Mouse (Mus musculus): ENCODE results near the gene Taf6l. TPM values are rescaled to one million over a fixed set of nuclear protein-coding genes. Genes with fewer than 3 reads are reported as not detected.

Taf6l gene
- polyA plus RNA-seq (2017; shearing (Covaris generic)) = 5.1 TPM

DNA sequence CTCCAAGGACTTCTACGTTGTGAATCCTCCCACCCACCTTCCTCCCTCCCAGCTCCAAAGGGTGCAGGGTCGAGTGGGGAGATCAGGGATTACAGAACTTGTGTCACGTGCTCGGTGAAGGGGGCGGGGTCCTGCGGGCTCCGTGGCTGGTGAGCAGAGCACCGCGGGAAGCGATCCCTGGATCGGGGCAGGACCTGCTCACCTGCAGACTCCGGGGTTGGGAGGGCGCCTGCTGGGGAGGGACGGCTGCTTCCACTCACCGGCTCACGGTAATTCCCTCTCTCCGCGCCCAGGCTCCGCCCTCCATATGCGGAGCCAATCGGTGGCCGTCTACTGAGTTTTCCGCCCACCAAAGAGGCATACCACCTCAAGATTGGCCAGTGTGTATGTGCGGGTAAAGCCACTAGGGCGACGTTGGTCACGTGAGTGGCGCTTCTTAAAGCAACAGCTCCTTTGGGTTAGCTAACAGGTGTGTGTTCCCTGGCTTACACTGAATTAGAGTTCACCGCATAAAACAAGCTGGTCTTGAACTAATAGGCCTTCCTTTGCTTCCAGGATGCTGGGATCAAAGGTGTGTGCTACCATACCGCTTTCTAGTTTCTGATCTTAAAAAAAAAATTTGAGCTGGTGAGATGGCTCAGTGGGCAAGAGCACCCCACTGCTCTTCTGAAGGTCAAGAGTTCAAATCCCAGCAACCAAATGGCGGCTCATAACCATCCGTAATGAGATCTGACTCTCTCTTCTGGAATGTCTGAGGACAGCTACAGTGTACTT is at the start of gene Taf6l:
TSS of gene Taf6l (minus strand) at position 410 of the 774 bp plus-strand sequence.

GRCm38 (mm10) chr19:8829660-8830059 is 43.4 kb upstream of the Taf6l start, which contains the start of gene AC129217.1:
TSS of gene AC129217.1 (plus strand) at chr19:8829773.

DNA sequence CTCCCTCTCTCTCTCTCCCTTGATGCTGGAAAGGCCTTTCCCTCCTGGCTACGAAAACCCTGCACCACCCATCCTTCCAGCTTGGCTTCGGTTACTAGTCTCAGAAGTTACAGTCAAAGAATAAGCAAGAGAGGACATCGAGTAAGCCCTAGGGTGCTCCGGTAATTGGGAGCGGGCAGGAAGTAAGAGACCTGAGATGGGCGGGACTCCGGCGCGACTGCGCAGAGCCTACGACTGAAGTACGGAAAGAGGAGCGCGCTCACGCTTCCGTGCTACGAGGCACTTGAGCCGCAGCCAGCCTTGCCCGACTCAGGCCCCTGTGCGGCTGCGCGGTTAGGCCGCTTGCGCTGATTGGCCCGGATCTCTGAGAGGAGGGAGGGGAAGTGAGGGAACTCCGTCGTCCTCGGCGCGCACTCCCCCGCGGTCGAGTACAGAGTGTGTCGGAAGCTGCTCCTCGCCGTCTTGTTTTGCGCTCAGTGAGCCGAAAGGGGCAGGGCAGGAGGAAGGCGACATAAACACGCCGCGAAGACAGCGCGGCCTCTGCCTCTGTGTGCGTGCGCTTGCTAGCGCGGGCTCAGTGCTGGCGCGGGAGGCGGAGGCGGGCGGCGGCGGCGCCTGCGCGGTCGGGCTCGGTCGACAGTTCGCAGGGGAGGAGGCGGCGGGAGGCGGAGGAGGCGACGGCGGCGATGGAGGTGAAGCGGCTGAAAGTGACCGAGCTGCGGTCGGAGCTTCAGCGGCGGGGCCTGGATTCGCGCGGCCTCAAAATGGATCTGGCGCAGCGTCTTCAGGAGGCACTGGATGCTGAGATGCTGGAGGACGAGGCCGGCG is 33.6 kb upstream of the Taf6l start, which contains the start of gene Hnrnpul2:
TSS of gene Hnrnpul2 (plus strand) at position 415 of the 828 bp plus-strand sequence.

GRCm38 (mm10) chr19:8818801-8819595 is 32.8 kb upstream of the Taf6l start, which contains the start of gene Ttc9c:
TSS of gene Ttc9c (minus strand) at chr19:8819333.

DNA sequence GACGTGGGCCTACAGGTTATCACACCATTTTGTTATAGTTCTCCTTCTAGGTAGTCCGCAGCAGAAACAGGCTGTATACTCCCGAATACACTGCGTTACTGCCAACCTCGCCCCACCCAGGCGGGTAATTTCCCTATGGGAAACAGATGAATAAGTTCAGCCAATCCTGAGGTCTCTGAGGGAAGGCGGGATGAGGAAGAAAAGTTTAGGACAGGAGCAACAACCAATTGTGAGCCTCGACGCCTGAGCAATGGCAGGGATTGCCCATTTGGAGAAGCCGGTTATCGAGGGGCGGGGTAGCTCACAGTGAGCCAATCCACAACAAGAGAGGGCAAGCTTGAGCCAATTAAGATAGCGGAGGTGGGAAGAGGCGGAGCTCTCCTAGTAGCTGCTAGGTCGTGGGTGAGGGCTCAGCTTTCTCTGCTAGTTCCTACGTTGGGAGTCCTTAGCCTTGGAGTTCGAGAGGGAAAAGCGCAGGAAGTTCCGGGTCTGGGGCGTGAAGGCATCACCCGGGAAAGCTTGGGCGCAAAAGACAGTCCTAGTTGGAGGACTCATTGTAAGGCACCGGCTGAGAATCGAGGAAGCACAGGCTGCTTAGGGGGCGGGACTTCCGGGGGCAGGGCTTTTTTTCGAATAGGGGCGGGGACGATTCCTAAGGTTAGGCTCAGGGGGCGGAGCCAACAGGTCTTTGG is 16.1 kb upstream of the Taf6l start, which contains the start of gene Zbtb3:
TSS of gene Zbtb3 (plus strand) at position 426 of the 692 bp plus-strand sequence.

DNA sequence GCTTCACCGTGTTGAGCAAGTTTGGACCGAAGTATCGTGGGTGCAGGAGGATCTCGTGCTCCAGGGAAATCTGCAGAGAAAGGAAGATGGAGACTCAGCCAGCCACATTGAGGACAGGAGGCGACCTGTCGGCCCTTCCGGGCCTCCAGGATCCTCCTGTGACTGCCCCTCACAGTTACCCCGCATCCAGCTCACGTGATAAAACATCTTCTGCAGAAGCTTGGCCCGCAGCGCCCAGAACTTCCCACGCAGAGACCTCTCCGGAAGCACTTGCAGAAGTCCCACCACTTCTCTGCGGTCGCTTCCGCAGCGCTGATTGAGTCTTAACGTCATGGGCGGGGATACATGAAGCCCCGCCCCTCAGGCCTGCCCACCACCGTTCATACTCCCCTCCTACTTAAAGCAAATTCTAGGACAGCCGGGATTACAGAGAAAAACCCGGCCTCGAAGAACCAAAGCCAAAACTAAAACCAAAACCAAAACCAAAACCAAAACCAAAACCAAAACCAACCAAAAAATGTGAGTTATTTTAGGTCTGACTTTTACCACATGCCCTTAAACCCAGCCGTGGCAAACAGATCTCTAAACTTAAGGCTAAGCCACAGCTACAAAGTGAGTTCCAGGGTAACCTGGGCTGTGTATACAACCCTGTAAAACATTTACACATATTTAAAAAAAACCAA is 12.2 kb upstream of the Taf6l start, which contains the start of gene Polr2g:
TSS of gene Polr2g (minus strand) at position 314 of the 683 bp plus-strand sequence.

DNA sequence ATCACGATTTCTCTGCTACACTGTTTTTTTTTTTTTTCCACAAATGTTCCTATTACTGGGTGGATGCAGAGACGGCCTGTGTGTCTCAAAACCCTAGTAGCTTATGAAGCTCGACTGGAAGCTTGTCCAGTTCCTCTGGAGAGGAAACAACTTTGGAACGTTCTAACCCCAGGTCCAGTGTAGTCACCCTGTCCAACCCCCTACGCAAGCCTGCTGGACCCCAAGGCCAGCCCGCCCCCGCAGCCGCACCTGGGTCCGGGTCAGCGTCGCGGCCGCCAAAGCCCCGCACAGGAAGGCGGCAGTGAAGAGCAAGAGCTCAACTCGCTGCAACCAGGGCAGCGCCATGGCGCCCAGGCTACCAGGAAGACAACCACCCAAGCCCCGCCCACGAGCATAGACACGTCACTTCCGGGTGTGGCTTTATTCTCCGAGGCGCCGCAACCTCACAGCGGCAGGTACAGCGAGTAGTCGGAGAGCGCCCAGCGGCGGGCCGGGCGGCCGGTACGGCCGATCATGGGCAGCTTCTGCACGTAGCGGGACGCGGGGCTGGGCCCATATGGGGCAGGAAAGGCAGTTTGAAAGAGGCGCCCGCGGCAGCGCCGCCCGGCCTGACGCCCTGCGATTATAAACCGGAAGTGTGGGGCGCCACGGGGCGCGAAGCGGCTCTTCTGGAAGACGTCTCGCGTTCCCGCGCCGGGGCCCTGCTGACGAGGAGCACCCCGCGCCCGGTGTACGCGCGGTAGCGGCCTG is 12.0 kb downstream of the Taf6l start, which contains the start of gene Tmem179b:
TSS of gene Tmem179b (minus strand) at position 382 of the 750 bp plus-strand sequence.

DNA sequence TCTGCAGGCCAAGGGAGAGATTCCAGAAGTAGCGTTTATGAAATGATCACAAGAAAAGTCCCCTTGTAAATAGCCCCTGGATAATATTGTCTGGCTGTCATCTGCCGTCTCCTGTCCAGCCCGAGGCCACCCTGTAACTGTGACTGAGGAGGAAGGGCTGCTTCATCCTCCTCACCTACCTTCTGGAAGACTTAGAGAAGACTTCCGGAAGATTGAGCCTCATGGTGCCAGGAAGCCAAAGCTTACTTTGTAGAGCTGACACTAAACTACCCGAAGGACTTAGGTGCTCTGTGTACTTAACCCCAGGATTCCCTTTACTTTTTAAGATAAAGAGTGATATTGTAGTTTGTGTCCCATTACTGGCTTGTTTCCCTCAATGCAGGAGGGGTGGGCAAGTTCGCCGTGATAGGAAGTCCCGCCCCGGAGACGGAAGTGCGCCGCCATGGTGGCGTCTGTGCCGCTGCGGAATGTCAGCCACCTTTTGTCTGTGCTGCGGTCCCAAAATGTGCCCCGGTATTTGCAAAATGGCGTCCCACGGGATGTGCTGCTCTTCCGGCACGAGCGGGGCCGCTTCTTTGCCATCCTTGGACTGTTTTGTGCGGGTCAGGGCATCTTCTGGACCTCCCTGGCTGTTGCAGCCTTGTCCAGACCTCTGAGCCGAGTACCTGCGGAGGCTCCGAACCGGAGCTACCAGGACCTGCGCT is 15.5 kb downstream of the Taf6l start, which contains the start of gene Tmem223:
TSS of gene Tmem223 (plus strand) at position 430 of the 704 bp plus-strand sequence.

DNA sequence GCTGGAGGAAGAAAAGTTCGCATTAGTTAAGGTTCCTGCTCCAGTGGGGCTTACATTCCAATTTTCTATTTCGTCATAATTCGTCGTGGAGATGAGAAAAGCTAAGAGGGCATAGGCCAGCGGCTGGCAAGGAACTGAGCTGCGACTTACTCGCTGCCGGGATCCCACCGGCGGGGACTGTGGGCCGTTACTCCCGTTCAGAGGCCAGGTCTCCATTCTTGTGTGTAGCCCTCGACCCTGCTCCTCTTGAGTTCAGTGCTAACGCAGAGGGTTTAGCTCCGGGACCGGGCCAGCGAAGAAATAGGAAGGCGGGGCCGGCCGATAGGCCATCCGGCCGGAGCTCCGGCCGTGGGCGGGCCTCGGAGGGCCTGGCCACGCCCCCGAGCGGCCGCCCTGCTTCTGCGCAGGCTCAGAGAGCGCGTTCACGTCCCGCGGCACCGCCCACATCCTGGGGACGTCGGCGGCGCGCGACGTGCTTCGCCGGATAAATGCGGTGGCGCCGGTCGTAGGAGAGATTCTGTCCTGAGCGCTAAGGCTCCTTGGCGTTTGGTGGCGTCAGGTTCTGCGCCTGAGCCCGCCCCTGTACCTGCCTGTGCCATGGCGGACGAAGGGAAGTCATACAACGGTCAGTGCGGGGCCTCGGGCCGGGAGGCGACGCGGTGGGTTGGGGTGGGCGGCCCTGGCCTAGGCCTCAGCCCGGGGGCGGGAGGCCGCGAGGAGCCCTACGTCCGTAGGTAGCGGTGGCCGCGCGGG is 29.4 kb downstream of the Taf6l start, which contains the start of gene Nxf1:
TSS of gene Nxf1 (plus strand) at position 439 of the 753 bp plus-strand sequence.

GRCm38 (mm10) chr19:8741243-8741869 is 44.9 kb downstream of the Taf6l start, which contains the start of gene Stx5a:
TSS of gene Stx5a (plus strand) at chr19:8741413.

GRCm38 (mm10) chr19:8740603-8741002 is 45.6 kb downstream of the Taf6l start, which contains the start of gene 1700092M07Rik:
TSS of gene 1700092M07Rik (plus strand) at chr19:8740718.

DNA sequence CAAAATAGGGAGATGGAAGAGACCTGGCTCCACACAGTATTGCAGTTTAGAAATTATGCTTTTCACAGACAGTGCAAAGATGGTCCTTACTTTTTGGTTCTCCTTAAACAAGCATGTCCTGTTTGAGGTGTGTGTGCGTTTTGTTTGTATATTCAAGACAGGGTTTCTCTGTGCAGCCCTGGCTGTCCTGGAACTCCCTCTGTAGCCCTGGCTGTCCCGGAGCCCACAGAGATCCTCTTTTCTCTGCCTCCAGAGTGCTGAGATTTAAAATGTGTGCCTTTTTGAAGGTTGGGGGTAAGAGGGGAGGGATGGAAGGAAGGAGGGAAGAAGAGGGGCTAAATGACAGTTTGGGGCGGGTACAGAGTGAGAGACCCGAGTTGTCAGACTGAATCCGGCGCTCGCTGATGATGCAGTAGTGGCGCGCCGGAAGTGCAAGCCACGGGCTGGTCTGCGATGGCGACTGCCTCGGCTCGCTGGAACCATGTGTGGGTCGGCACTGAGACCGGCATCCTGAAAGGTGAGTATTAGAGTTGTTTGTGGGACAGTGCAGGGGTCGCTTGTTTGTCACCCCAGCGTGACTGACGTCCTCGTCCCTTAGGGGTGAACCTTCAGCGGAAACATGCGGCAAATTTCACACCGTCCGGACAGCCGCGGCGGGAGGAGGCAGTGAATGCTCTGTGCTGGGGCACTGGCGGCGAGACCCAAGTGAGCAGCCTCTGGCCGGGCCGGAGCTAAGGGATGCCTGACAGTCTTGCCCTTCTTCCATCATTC is 50.6 kb downstream of the Taf6l start, which contains the start of gene Wdr74:
TSS of gene Wdr74 (plus strand) at position 439 of the 771 bp plus-strand sequence.

Other genes with a start within 250 kb of the Taf6l start
- gene Slc22a8, start 195.2 kb downstream of the Taf6l start, polyA plus RNA-seq (2017; shearing (Covaris generic)) = not detected
- not detected for gene Slc22a6, start 168.4 kb downstream of the Taf6l start, polyA plus RNA-seq (2017; shearing (Covaris generic))
- gene Chrm1, start 122.6 kb downstream of the Taf6l start, polyA plus RNA-seq (2017; shearing (Covaris generic)) = not detected
- gene Slc3a2, start 63.0 kb downstream of the Taf6l start, polyA plus RNA-seq (2017; shearing (Covaris generic)) = 127 TPM
- 84.1 TPM for gene Wdr74, start 50.6 kb downstream of the Taf6l start, polyA plus RNA-seq (2017; shearing (Covaris generic))
- 3.2 TPM for gene 1700092M07Rik, start 45.7 kb downstream of the Taf6l start, polyA plus RNA-seq (2017; shearing (Covaris generic))
- gene Stx5a, start 45.0 kb downstream of the Taf6l start, polyA plus RNA-seq (2017; shearing (Covaris generic)) = 169 TPM
- 265 TPM for gene Nxf1, start 29.3 kb downstream of the Taf6l start, polyA plus RNA-seq (2017; shearing (Covaris generic))
- 102 TPM for gene Tmem223, start 15.4 kb downstream of the Taf6l start, polyA plus RNA-seq (2017; shearing (Covaris generic))
- gene Tmem179b, start 11.9 kb downstream of the Taf6l start, polyA plus RNA-seq (2017; shearing (Covaris generic)) = 170 TPM
- gene Polr2g, start 12.2 kb upstream of the Taf6l start, polyA plus RNA-seq (2017; shearing (Covaris generic)) = 164 TPM
- 3.8 TPM for gene Zbtb3, start 16.1 kb upstream of the Taf6l start, polyA plus RNA-seq (2017; shearing (Covaris generic))
- gene Ttc9c, start 32.9 kb upstream of the Taf6l start, polyA plus RNA-seq (2017; shearing (Covaris generic)) = 54.6 TPM
- 8.4 TPM for gene Hnrnpul2, start 33.6 kb upstream of the Taf6l start, polyA plus RNA-seq (2017; shearing (Covaris generic))
- gene AC129217.1, start 43.4 kb upstream of the Taf6l start, polyA plus RNA-seq (2017; shearing (Covaris generic)) = not detected
- 105 TPM for gene Bscl2, start 51.0 kb upstream of the Taf6l start, polyA plus RNA-seq (2017; shearing (Covaris generic))
- 0.35 TPM for gene Gng3, start 52.8 kb upstream of the Taf6l start, polyA plus RNA-seq (2017; shearing (Covaris generic))
- gene Lrrn4cl, start 64.4 kb upstream of the Taf6l start, polyA plus RNA-seq (2017; shearing (Covaris generic)) = not detected
- 159 TPM for gene Ubxn1, start 85.1 kb upstream of the Taf6l start, polyA plus RNA-seq (2017; shearing (Covaris generic))
- 84.5 TPM for gene Uqcc3, start 94.5 kb upstream of the Taf6l start, polyA plus RNA-seq (2017; shearing (Covaris generic))
- 110 TPM for gene Lbhd1, start 97.3 kb upstream of the Taf6l start, polyA plus RNA-seq (2017; shearing (Covaris generic))
- gene Gm49403, start 97.5 kb upstream of the Taf6l start, polyA plus RNA-seq (2017; shearing (Covaris generic)) = not detected
- gene 1810009A15Rik, start 102.4 kb upstream of the Taf6l start, polyA plus RNA-seq (2017; shearing (Covaris generic)) = 59.2 TPM
- not detected for gene Gm49416, start 102.5 kb upstream of the Taf6l start, polyA plus RNA-seq (2017; shearing (Covaris generic))
- 47.9 TPM for gene Ints5, start 106.6 kb upstream of the Taf6l start, polyA plus RNA-seq (2017; shearing (Covaris generic))
- gene Ganab, start 111.7 kb upstream of the Taf6l start, polyA plus RNA-seq (2017; shearing (Covaris generic)) = 137 TPM
- gene B3gat3, start 134.0 kb upstream of the Taf6l start, polyA plus RNA-seq (2017; shearing (Covaris generic)) = 33.9 TPM
- gene Rom1, start 142.9 kb upstream of the Taf6l start, polyA plus RNA-seq (2017; shearing (Covaris generic)) = 12.2 TPM
- 68.2 TPM for gene Eml3, start 143.1 kb upstream of the Taf6l start, polyA plus RNA-seq (2017; shearing (Covaris generic))
- gene Mta2, start 155.5 kb upstream of the Taf6l start, polyA plus RNA-seq (2017; shearing (Covaris generic)) = 197 TPM
- gene Tut1, start 167.4 kb upstream of the Taf6l start, polyA plus RNA-seq (2017; shearing (Covaris generic)) = 47.2 TPM
- 339 TPM for gene Eef1g, start 180.6 kb upstream of the Taf6l start, polyA plus RNA-seq (2017; shearing (Covaris generic))
- gene Ahnak, start 202.9 kb upstream of the Taf6l start, polyA plus RNA-seq (2017; shearing (Covaris generic)) = 113 TPM